Mouse (Mus musculus): ENCODE data around the gene Foxp1.

Foxp1 gene

DNA sequence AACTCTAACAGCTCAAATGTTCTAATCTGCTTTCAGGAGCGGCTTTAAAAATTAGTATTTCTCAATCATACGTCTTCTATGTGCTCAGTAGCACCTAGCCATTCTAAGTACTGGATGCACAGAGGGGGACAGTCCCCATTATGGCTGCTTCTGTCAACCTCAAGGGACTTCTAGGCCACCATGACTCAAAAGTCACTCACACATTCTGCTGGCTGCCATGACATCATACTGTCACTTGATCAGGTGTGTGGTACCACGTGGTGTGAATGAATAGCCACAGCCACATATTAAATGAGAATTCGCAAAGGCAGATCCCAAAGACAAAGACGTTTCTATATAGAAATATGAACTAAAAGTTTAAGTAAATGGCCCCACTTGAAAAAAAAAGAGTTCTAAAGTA is 247.9 kb downstream of the Foxp1 start:
- no peak for DNase-seq

DNA sequence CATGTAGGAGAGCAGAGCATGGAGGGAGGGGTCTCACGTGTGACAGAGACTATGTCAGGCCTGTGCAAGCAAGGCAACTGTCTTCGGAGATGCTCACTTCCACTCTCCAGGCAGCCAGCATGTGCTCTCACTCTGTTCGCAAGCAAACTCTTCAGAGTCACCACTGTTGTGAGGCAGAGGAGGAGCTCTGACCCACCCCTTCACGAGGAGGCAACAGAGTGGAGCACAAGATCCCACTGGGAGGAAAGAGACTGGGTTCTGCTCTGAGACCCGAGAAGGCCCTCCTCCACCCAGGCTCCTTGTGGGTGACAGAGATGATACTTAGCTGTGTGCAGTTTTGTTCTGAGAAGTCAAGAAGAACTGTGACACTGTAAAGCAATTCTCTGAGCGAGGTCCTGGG is 248.3 kb downstream of the Foxp1 start:
- no peak for DNase-seq

DNA sequence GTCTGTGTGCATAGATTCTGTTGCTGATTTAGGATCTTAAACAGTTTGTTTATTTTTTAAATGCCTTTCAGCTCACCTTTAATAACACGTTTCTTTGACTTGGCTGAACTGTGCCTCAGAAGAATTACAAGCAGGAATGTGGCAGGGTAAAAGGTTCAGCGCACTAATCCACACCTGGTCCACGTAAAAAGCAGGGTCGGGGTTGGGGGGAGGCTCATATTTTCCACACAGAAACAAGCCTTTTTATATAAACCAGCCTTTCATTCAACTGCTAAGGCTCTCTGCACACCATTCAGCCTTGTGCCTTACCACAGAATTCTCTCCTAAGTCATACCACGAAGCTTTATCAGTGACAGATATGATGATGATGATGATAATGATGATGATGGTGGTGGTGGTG is 249.3 kb downstream of the Foxp1 start:
- no peak for DNase-seq

DNA sequence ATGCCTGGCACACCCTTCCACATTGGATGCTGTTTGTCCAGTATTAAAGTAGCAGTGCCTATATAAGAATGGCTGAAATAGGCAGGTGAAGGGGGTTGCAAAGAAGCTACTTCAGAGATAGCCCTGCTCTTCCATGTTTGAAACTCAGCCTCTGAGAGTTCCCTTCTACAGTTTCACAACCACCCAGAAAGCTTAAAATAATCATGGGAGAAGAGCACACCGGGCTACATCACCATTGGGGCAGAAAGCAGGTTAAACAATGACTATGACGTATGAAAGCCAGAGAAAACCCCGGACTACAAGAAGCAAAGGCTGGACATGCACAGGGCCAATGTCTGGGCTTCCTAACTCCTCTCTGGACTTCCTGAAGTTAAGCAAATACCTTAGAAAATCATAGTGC is 250.3 kb downstream of the Foxp1 start:
- no peak for DNase-seq

GRCm38 (mm10) chr6:99271741-99272140 is 250.8 kb downstream of the Foxp1 start:
- DNase-seq: no peak

DNA sequence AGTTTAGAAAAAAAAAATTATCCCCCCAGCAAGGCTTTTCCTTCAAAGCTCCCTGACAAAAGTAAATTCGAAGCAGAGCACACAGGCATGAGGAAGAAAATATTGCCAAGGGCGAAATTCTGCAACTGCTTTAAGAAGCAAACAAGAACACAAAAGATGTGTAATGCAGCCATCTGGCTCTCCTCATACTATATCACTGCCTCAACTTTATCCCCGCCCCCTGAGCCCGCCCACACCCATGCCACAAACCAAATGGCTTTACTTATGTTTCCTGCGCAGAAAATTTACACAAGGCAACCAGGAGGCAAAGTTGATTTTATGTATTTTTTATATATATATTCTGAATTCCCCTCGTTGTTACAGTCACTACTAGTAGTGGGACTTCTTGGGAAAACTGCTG is 252.6 kb downstream of the Foxp1 start:
- no peak for DNase-seq

- DNase-seq: no peak
Observed at GRCm38 (mm10) chr6:99268171-99269061, 254.1 kb downstream of the Foxp1 start.

GRCm38 (mm10) chr6:99265945-99266656 is 256.4 kb downstream of the Foxp1 start:
- peak; percentile 62 for DNase-seq

- DNase-seq: no peak
Observed at GRCm38 (mm10) chr6:99265173-99265572, 257.3 kb downstream of the Foxp1 start.

DNA sequence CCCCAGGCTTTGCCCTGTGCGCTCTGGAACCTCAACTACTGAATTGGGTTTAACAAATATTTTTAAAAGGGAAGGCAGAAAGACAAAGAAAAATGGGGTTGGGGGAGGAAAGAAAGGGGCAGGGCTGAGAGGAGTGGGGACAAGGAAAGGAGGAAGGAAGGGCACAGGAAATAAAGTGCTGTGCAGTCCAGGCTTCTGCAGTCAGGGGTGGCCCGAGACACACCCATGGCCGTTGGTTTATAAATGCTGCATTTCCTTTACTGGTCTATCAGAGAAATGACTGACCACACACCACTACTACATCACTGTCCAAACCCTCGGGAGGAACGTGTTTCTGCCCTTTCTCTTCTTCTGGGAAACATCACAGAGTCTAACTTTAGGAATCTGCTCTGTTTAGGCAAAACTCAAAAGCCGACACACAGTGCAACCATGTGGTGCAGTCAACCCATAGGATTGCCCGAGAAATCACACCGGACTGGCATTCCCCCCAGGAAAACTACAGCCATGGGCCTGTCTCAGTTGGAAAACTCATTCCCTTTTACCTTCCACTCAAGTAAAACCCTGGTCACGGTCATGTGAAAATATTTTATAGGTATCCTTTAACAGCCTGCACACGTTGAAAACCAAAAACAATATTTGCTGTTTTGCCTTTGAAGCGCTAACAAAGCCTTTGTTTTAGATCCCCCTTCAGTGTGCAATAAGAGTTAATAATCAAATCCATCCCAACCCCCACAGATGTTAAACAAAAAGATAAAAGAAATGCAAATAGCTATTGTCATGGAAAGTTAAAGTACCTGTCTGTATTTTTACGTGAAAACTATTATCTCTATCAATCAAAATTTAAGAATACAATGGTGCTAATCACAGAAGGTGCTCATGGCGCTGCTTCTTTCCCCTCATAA is 258.1 kb downstream of the Foxp1 start:
- no peak for DNase-seq

- DNase-seq: no peak
Observed at GRCm38 (mm10) chr6:99263886-99264185, 258.7 kb downstream of the Foxp1 start.

DNA sequence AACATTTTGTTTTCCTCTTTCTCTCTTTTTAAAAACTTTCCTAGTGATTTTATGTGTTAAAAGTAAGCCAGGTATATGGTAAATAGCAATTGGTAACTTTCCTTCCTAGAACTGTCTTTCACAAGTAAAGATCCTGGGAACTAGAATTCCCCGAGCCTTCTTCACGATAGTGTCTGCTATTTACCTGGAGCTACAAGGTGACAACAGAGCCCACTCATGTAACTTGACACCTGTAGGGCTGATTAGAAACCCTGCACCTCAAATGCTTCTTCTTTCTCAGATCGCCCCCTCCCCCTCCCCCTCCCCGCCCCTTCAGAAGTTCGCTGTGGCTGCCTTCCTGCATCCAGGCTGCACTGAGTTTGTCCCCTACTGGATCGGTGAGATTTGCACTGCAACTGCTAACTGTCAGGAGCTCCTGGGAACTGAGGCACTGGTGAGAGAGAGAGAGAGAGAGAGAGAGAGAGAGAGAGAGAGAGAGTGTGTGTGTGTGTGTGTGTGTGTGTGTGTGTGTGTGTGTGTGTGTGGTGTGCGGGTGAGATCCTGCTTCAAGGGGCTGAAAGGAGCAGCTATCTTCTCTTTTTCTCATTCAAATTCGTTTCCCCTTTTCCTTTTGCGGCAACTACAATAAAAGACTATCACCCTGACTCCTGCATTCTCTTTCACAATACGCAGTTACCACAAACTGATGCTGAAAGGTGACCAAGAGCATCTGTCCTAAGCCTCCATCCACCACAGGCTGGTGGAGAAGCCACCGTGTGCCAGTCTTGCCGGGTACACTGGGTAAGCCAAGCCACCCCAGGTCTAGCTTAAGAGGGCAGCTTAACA is 259.2 kb downstream of the Foxp1 start:
- DNase-seq: no peak

DNA sequence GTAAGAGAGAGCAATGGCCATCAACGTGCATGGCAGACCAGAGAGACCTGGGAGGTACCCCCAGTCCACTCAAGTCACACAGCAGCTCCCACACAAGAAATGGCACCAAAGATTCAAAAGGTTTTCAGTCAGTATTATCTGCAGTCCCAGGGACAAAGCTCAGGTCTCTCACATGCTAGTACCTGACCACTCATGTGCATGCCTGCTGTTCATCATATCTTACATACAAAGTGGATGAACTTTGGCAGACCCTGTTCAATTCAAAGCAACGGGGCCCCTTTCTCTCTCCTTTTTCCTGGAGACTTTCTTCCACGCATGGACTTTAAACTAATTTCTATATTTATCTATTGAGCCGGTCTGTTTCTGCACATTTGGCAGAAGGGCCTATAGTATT is 260.8 kb downstream of the Foxp1 start:
- DNase-seq: no peak

GRCm38 (mm10) chr6:99260941-99261736 is 261.4 kb downstream of the Foxp1 start:
- no peak for DNase-seq

- no peak for DNase-seq
Observed at GRCm38 (mm10) chr6:99258346-99258745, 264.2 kb downstream of the Foxp1 start.

GRCm38 (mm10) chr6:99257676-99258075 is 264.8 kb downstream of the Foxp1 start:
- no peak for DNase-seq

- DNase-seq: no peak
Observed at GRCm38 (mm10) chr6:99253331-99253730, 269.2 kb downstream of the Foxp1 start.

DNA sequence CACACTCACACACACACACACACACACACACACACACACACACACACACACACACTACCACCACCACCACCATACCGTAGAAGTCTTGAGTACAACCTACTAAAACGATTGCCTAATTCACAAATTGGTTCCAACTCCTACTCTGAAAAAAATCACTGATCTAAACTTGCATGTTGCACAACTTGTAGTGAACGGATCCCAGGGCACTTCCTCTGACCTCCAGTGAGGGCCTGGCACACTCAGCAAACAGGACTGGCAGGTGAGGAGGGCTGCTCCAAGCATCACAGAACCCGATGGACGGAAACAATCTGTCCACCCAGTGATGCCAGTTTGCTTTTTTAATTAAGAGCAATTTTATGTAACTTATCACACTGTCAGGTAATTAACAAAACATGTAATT is 269.7 kb downstream of the Foxp1 start:
- DNase-seq: no peak

GRCm38 (mm10) chr6:99251924-99252323 is 270.6 kb downstream of the Foxp1 start:
- no peak for DNase-seq

DNA sequence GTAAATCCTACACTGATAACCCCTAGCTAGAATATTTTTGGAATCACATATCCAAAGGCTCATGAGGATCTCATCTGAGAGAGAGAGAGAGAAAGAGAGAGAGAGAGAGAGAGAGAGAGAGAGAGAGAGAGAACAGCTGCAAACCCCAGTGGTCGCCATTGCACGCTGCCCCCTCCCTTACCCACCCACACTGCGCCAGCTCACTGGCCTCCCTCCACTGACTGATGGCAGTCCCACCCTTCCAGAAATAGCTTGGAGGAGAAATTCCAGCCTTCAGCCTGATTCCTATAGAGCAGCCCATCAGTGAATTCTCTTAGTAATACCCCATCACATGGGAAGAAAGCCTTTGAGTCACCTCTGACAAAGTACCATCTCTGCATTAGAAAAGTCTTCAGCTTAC is 271.3 kb downstream of the Foxp1 start:
- DNase-seq: no peak

- DNase-seq: no peak
Observed at GRCm38 (mm10) chr6:99249496-99250030, 273.0 kb downstream of the Foxp1 start.
